Mouse (Mus musculus) testis, postnatal 14 days (tissue): ENCODE measurements at regions not wholly inside any gene's neighbourhood (a gene's known extent, or its start where the extent isn't known, plus 50 kb on each side); places are given as distances from the start of the nearest gene placed in this dataset.
"Not testable (repeated sequence)": the region's sequence is repeated elsewhere in the genome, so short reads cannot be mapped to it uniquely, and the experiment has no call there.

Experiments used
- DNase-seq: peaks from one replicate; pipeline ENCODE4 v3.0.0; 2021; ENCODE audit warnings: low spot score

DNA sequence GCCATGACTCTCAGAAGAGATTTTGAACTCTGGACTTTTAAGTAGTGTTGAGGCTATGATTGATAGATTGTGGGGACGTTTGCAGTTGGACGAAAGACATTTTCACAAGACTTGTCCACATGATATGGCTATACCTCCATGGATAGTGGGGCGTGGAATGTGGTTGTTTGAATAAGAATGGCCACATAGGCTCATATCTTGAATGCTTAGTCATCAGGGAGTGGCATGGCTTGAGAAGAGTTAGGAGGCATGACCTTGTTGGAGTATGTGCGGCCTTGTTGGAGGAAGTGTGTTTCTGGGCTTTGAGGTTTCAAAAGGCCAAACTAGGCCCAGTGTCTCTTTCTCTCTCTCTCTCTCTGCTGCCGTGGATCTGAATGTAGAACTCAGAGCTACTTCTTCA, 204.7 kb upstream of the Pclo start:
- no peak for DNase-seq

DNA sequence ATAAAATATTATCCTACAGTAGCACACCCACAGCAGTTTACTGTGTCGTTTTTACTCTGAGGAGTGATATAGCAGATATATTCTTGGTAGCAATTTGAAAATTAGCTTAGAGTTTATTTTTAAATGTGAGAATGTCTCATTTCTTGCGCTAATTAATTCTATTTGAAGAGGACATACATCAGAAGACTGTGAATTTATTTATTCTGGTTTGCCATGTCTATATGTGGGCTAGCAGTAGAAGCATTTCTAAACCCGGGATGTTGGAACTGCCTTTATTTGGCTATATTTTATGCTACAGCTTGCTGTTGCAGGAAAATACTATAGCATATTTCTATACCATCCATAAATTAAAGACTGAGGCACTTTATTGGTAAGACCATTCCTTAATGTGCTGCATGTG, 203.0 kb upstream of the Pclo start:
- DNase-seq = no peak

DNA sequence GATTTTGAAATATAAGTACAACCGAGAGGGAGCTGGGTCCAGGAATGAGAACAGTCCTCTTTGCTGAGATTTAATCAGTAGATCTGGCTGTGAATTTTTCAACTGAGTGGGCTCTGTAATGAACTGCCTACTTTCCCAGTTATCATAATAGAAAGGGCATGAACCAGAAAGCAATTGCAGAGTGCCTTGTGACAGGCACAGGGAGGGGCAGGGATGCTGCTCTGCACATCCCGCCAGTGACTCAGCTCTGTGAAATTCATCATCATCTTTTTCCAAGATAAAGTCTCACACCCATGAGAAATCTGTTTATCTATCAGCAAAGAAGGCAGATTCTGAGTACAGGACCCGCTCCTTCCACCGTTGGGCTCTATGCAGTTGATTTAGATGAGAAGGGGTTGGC, 194.5 kb upstream of the Pclo start:
- DNase-seq = no peak

DNA sequence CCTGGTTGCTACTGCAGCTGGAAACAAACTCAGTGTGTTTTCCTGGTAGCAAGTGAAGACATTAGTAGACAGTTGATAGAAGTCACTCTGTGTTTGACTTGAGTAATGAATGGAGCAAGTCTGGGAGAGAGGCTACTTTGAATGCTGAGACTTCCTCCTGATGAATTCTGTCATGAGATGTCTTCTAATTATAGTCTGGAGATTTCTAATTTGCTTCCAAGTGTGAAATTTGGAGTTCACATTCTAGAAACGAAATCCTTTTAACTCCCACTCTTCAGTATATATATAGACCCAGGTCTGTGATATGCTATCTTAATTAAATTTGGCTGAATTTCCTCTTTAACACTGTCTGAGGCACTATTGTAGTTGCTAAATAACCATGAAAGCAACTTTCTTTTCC, 192.7 kb upstream of the Pclo start:
- no peak for DNase-seq

DNA sequence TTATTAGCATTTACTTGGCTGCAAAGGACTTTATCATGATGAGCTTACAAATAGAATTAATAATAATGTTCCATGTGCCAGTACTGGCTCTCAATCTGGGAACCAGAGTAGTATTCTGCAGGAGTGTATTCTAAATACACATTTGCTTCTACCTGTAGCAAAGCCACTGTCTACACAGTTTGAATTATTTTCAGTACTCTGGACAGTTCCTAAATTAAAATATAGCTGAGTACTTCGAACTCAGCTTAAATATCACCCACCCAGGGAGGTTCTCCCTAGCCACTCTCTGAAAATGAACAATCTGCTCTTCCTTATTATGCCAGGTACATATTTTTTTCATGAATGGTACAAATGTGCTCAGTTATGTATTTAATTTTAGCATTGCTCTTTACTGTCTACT, 154.3 kb upstream of the Pclo start:
- DNase-seq = no peak

DNA sequence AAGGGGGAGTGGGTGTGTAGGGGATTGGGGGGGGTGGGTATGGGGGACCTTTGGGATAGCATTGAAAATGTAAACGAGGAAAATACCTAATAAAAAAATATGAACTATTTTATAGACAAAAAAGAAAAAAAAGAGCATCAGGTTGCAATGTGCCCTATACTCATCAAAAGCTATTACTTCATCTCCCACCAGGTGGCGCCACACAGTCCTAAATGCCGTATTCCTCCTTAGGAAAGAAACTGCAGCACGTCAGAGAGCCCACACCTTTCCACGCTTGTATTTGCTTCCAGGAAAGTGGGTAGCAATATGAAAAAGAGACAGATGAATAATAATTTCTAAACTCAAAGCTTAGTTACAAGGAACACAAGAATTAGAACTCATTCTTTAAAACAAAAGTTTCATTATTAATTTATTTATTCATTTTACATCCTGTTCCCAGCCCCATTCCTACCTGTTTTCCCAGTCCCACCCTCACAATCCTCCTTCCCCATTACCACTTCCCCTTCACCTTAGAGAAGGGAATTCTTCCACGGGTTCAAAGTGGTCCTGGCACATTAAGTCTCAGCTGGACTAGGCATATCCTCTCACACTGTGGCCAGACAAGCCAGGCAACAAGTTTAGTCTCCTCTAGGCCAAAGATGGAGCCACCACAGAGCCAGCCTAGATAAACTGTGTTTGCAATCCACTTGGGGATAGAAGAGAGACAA, 125.4 kb upstream of the Pclo start:
- peak; percentile 18 for DNase-seq

DNA sequence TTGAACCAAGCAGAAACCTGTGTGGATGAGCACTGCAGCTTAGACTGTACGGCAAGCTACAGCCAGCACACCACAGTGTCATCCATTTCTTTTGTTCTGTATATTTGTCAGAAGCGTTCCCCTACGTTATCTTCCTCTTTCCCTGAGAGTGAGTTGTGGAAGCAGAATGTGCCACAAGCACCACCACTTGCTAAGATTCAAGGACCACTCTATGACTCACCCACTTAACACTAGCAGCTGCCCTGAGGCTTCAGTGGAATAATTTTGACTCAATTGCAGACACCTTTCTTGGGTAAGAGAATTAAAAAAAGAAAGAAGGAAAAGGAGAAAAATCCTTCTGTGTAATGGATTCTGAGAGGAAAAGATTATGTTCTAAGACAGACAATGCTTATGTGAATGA, 122.9 kb upstream of the Pclo start:
- no peak for DNase-seq

DNA sequence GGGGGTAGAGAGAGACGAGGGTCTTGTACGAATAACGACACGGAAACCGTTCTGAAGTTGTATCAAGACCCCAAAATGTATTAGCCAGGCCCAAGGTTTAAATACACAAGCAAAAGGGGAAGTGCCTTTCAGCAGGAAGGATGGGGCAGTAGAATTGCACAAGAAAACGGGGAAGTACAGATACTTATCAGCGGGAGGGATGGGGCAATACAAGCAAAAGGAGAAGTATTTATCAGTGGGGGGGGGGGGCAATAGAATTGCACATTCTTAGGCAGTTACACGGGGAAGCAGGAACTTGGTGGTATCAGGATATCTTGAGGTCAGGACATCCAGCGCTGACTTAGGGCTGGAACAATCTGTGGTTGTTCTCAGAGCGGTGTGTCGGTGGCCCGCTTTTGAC, 111.3 kb upstream of the Pclo start:
- not testable (repeated sequence) for DNase-seq

DNA sequence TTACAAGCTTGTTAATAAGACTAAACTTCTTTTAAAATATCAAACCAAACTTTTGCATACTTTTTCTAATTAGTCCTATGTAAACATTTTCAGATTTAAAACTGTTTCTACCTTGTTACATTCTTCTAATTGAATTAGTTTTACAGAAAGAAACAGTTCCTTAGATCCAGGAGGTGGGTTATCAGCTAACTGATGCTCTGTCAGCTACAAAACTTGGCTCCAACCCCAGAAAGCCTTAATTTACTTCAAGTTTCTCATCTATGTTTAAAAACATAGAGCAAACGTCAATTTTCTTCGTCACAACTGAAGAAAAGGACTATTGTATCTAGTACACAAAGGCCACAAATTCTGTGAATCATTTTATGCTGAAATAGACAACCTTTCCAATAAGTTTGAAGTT, 110.4 kb upstream of the Pclo start:
- no peak for DNase-seq

DNA sequence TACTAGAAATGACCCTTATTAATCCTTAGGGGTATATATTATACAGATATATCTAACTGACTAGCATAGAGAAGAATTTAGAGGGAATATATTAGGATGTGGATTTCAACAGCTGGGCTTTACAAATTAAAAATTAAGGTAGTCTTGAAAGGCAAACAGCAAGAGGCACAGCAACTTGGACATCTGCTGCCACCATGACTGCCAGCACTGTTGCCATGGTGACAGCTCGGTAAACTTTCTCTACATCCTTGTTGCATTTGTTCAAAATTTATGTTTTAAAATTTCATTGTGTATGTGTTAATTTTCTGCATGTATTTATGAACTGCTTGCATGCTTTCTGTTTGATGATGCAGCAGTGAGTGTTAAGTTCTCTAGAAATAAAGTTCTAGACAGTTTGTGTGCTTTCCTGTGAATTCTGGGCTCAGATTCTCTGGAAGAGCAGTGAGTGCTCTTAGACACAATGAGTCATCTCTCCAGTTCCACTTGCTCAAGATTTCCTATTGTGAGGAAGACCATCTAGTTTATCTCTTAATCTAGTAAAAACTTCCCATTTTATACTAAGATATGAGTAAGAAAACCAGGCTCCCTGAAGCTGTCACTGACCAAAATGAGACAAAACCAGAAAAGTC, 99.4 kb upstream of the Pclo start:
- DNase-seq = no peak

DNA sequence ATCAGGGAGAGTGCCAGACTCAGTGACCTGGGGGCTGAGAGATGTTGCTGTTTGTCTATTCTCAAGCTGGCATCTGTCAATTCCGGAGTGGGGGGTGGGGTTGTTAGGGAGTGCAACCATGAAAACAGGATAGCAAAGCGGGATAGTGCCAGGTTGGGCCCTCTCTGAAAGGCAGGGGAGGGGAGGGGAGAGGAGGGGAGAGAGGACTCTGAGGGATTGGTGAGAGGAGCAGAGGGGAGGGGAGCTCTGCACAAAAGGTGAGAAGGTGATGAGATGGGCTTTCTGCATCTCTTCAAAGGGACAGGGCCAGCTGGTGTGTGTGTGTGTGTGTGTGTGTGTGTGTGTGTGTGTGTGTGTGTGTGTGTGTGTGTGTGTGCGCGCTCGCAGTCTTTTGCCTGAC, 61.6 kb upstream of the Pclo start:
- DNase-seq = no peak
